15 mouse cellular contexts compared by ENCODE assay signal in the genomic region with DNA sequence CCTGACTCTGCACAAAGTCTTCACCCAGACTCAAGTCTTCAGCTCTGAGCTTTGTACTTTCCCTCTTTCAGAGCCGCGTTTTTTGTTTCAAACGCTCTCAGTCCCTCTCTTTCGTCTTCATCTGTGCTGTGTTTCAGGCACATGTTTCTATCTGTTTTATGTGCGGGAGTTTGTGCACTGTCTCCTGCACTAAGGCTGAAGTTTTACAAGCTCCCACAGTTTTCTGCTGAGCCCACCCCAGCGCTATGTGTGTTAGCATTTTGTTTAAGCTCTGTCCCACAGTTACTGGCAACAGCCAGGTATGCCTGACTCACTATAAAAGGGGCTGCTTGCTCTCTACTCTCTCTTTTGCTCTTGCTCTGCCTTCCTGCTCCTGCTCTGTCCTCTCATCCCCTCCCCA. TPM values are rescaled to one million over a fixed set of nuclear protein-coding genes. Genes with fewer than 3 reads are reported as not detected.
DNase-seq lines count a peak whose midpoint lies in the region; ATAC-seq and TF ChIP-seq lines count a peak whose summit lies in the region.
"Had no signal": no experiment of that assay in that cellular context is flagged by ENCODE, and none has a peak within 500 bp of the region (broad histone marks: within the 10 kb centered on the region; RNA-seq: fewer than 3 reads in every experiment).

No protein-coding gene starts in this region.

- no peak for TF ChIP-seq EP300 in heart, postnatal 0 days (IDR thresholded peaks at IDR 0.05; ENCODE audit: low read depth)

- peak overlapping the region; percentile 55 for H3K27ac ChIP-seq in heart, postnatal 0 days (ENCODE audit: low read depth)
- H3K27ac ChIP-seq in limb, embryonic 14.5 days (replicated peaks; ENCODE audit: low read depth, low read length), result no peak overlapping the region
- no peak overlapping the region for H3K27ac ChIP-seq in hindbrain, embryonic 16.5 days (ENCODE audit: low read depth, low read length)
- H3K27ac ChIP-seq: midbrain, embryonic 12.5 days had no signal

- 63% methylated on average over 6 of the region's 6 CpGs for WGBS in heart, postnatal 0 days
- 44% methylated on average over 6 of the region's 6 CpGs for WGBS in limb, embryonic 14.5 days
- 61% methylated on average over 6 of the region's 6 CpGs for WGBS in hindbrain, embryonic 16.5 days

- DNase-seq in heart, postnatal 0 days (ENCODE audit: low spot score), result no peak
- no peak for DNase-seq in heart, adult 8-10 months (ENCODE audit: low spot score)
- peak; percentile 19 for DNase-seq in CD4-positive helper T cell, adult 2 months (ENCODE audit: low read depth, low spot score)
- DNase-seq in ES-CJ7 (ENCODE audit: low read depth, low spot score), result peak; percentile 61
- DNase-seq in limb, embryonic 14.5 days (ENCODE audit: low spot score), result no peak
- DNase-seq in adrenal gland, adult 2 months, result no peak
- DNase-seq: adrenal gland, postnatal 10 days; cerebellum, postnatal 10 days; kidney, postnatal 14 days; layer of hippocampus, postnatal 36 days; left cerebral cortex, postnatal 4 days; right cerebral cortex, postnatal 25 days had no signal

- no peaks in the 10 kb centered on the region for H3K27me3 ChIP-seq in heart, postnatal 0 days (ENCODE audit: control insufficient read depth, insufficient read depth, low read length)
- H3K27me3 ChIP-seq in limb, embryonic 14.5 days (ENCODE audit: control insufficient read depth, insufficient read depth, low read length), result no peaks in the 10 kb centered on the region
- no peaks in the 10 kb centered on the region for H3K27me3 ChIP-seq in hindbrain, embryonic 16.5 days (replicated peaks; ENCODE audit: control insufficient read depth, insufficient read depth, low read length)
- H3K27me3 ChIP-seq: midbrain, embryonic 12.5 days had no signal

- no peaks in the 10 kb centered on the region for H3K36me3 ChIP-seq in heart, postnatal 0 days (replicated peaks; ENCODE audit: control insufficient read depth, insufficient read depth, low read length)
- no peaks in the 10 kb centered on the region for H3K36me3 ChIP-seq in limb, embryonic 14.5 days (ENCODE audit: control insufficient read depth, insufficient read depth, low read length)
- no peaks in the 10 kb centered on the region for H3K36me3 ChIP-seq in hindbrain, embryonic 16.5 days (ENCODE audit: control insufficient read depth, insufficient read depth, low read length)
- H3K36me3 ChIP-seq: midbrain, embryonic 12.5 days had no signal

- no peak for ATAC-seq in heart, postnatal 0 days (ENCODE audit: insufficient read depth, low read depth)
- ATAC-seq in limb, embryonic 14.5 days (ENCODE audit: low FRiP score, low read depth), result peak; percentile 30; the same call in 1 of the 2 replicates
- no peak for ATAC-seq in hindbrain, embryonic 16.5 days
- ATAC-seq: inflammation-experienced regulatory T-cells, adult 6 months had no signal

- no peak overlapping the region for H3K4me2 ChIP-seq in heart, postnatal 0 days (ENCODE audit: low read depth, low read length)
- H3K4me2 ChIP-seq in limb, embryonic 14.5 days (replicated peaks; ENCODE audit: low read depth, low read length, severe bottlenecking), result no peak overlapping the region
- H3K4me2 ChIP-seq in hindbrain, embryonic 16.5 days (ENCODE audit: low read length), result no peak overlapping the region
- H3K4me2 ChIP-seq: midbrain, embryonic 12.5 days had no signal

- no peak overlapping the region for H3K4me3 ChIP-seq in heart, postnatal 0 days (ENCODE audit: low read depth, low read length)
- H3K4me3 ChIP-seq in limb, embryonic 14.5 days (replicated peaks; ENCODE audit: low read length), result no peak overlapping the region
- no peak overlapping the region for H3K4me3 ChIP-seq in hindbrain, embryonic 16.5 days (ENCODE audit: low read length)
- H3K4me3 ChIP-seq: midbrain, embryonic 12.5 days had no signal

- TF ChIP-seq CTCF in heart, postnatal 0 days (IDR thresholded peaks at IDR 0.05; ENCODE audit: low read depth), result no peak

- no peaks in the 10 kb centered on the region for H3K9me3 ChIP-seq in heart, postnatal 0 days (replicated peaks; ENCODE audit: control insufficient read depth, low read length)
- no peaks in the 10 kb centered on the region for H3K9me3 ChIP-seq in limb, embryonic 14.5 days (ENCODE audit: control insufficient read depth, low read length)
- no peaks in the 10 kb centered on the region for H3K9me3 ChIP-seq in hindbrain, embryonic 16.5 days (ENCODE audit: control insufficient read depth, low read length)
- H3K9me3 ChIP-seq: midbrain, embryonic 12.5 days had no signal

- no peak for TF ChIP-seq POLR2A in limb, embryonic 14.5 days (IDR thresholded peaks at IDR 0.05; ENCODE audit: borderline replicate concordance, extremely low read depth, insufficient read depth, insufficient read length)

- H3K4me1 ChIP-seq in heart, postnatal 0 days (ENCODE audit: control insufficient read depth, insufficient read depth), result peaks cover 22% of the 10 kb centered on the region
- H3K4me1 ChIP-seq in limb, embryonic 14.5 days (ENCODE audit: control insufficient read depth, insufficient read depth, low read length), result peaks cover 17% of the 10 kb centered on the region
- no peaks in the 10 kb centered on the region for H3K4me1 ChIP-seq in hindbrain, embryonic 16.5 days (ENCODE audit: control insufficient read depth, insufficient read depth, low read depth, low read length)
- H3K4me1 ChIP-seq: midbrain, embryonic 12.5 days had no signal

- H3K9ac ChIP-seq in heart, postnatal 0 days (replicated peaks; ENCODE audit: low read depth, low read length), result no peak overlapping the region
- H3K9ac ChIP-seq in limb, embryonic 14.5 days (ENCODE audit: low read depth, low read length, severe bottlenecking), result no peak overlapping the region
- H3K9ac ChIP-seq in hindbrain, embryonic 16.5 days (ENCODE audit: low read depth, low read length), result no peak overlapping the region
- H3K9ac ChIP-seq: midbrain, embryonic 12.5 days had no signal

RNA-seq across cellular contexts. Expression of gene Ppp2r5a, which starts 16.3 kb away (rescaled TPM):
- total RNA-seq in heart, postnatal 0 days (2014; rRNA removed; ENCODE audit: low replicate concordance), result 109 and 125 TPM in 2 replicates
- 29.8 and 31.4 TPM in 2 replicates for polyA plus RNA-seq in heart, postnatal 0 days (2015; fragmentation: Nextera tagmentation; extraction: Ambion mirVana)
- total RNA-seq in heart, adult 8-10 months (2022), result 10 to 100 TPM; 94.2 to 98.9 (median 97.9) TPM
- 39.4 and 40.1 TPM in 2 replicates for polyA plus RNA-seq in limb, embryonic 14.5 days (2012; rRNA removed)
- 30.3 and 34.1 TPM in 2 replicates for polyA plus RNA-seq in limb, embryonic 14.5 days (2014; fragmentation: Nextera tagmentation; extraction: Ambion mirVana)
- total RNA-seq in adrenal gland, adult 2 months (2021), result 100 to 1,000 TPM; 212 to 218 TPM
- polyA plus RNA-seq in adrenal gland, adult 2 months (2012; rRNA removed), result 93.3 and 162 TPM in 2 replicates
- polyA plus RNA-seq in hindbrain, embryonic 16.5 days (2015; fragmentation: Nextera tagmentation; extraction: Ambion mirVana), result 6.3 and 6.7 TPM in 2 replicates

Comparison
In these comparisons a context has a peak if more than half of its experiments do, and no peak if none do; other contexts are left out.
1. DNase-seq: peak in CD4-positive helper T cell, adult 2 months (single experiment) and ES-CJ7 (single experiment); none in heart, postnatal 0 days (single experiment), heart, adult 8-10 months (single experiment), limb, embryonic 14.5 days (single experiment) and adrenal gland, adult 2 months (single experiment).